ENCODE assay signal across 19 mouse cellular contexts in genomic region chr13:37021575-37021974, GRCm38 (mm10). TPM values are rescaled to one million over a fixed set of nuclear protein-coding genes. Genes with fewer than 3 reads are reported as not detected.
A peak's percentile ranks its signal among the peaks of the same experiment; 100 is the strongest.
DNase-seq lines count a peak whose midpoint lies in the region; TF ChIP-seq lines count a peak whose summit lies in the region.
"Had no signal": no experiment of that assay in that cellular context is flagged by ENCODE, and none has a peak within 500 bp of the region (broad histone marks: within the 10 kb centered on the region; RNA-seq: fewer than 3 reads in every experiment).

No protein-coding gene starts in this region.

- 67% methylated on average over 2 of the region's 2 CpGs for WGBS in heart, embryonic 10.5 days

- H3K27ac ChIP-seq in heart, embryonic 10.5 days, result no peak overlapping the region
- H3K27ac ChIP-seq: embryonic facial prominence, embryonic 13.5 days; forebrain, embryonic 12.5 days; gastrocnemius, adult 2 months; heart, embryonic 15.5 days; hindbrain, embryonic 14.5 days had no signal

- no peaks in the 10 kb centered on the region for H3K36me3 ChIP-seq in myocyte (ENCODE audit: control insufficient read depth, insufficient read depth)
- H3K36me3 ChIP-seq in heart, embryonic 10.5 days, result no peaks in the 10 kb centered on the region
- H3K36me3 ChIP-seq: embryonic facial prominence, embryonic 13.5 days; forebrain, embryonic 12.5 days; heart, embryonic 15.5 days had no signal

- DNase-seq in brain, adult 2 months (ENCODE audit: low read depth, low spot score), result peak; percentile 25
- peak; percentile 29 to 42 for DNase-seq in thymus, postnatal 10 days (ENCODE audit: low spot score in 2 of 2)
- peak; percentile 31 for DNase-seq in thymus, postnatal 4 days
- DNase-seq in heart, embryonic 10.5 days (ENCODE audit: low spot score), result no peak
- no peak for DNase-seq in urinary bladder, adult 18-20 months (ENCODE audit: low spot score in 2 of 2)
- DNase-seq: adrenal gland, adult 8-10 months; cerebellum, adult 18-20 months; cerebellum, adult 9-11 months; cerebellum, postnatal 36 days; gastrocnemius, adult 2 months; heart, adult 18-20 months; heart, postnatal 14 days had no signal

- no peak overlapping the region for H3ac ChIP-seq in myocyte (ENCODE audit: control insufficient read depth, insufficient read length)

- H3K79me2 ChIP-seq in myocyte (ENCODE audit: control insufficient read depth, insufficient read depth), result no peaks in the 10 kb centered on the region

- H3K4me1 ChIP-seq in heart, embryonic 10.5 days, result no peaks in the 10 kb centered on the region
- H3K4me1 ChIP-seq: embryonic facial prominence, embryonic 13.5 days; forebrain, embryonic 12.5 days; heart, embryonic 15.5 days had no signal

- no peaks in the 10 kb centered on the region for H3K27me3 ChIP-seq in myocyte (ENCODE audit: control insufficient read depth, insufficient read depth, insufficient read length)
- H3K27me3 ChIP-seq in heart, embryonic 10.5 days (ENCODE audit: insufficient read depth, poor library complexity, severe bottlenecking), result no peaks in the 10 kb centered on the region
- H3K27me3 ChIP-seq: CH12.LX; embryonic facial prominence, embryonic 13.5 days; forebrain, embryonic 12.5 days; heart, embryonic 15.5 days had no signal

- no peak overlapping the region for H3K4me3 ChIP-seq in myocyte
- no peak overlapping the region for H3K4me3 ChIP-seq in heart, embryonic 10.5 days
- H3K4me3 ChIP-seq: embryonic facial prominence, embryonic 13.5 days; forebrain, embryonic 12.5 days; gastrocnemius, adult 2 months; heart, embryonic 15.5 days had no signal

- H3K9me3 ChIP-seq in heart, embryonic 10.5 days, result no peaks in the 10 kb centered on the region
- H3K9me3 ChIP-seq: embryonic facial prominence, embryonic 13.5 days; forebrain, embryonic 12.5 days; heart, embryonic 15.5 days had no signal

- no peak for TF ChIP-seq POLR2A in myocyte (IDR thresholded peaks at IDR 0.05; ENCODE audit: insufficient read length, low read depth)

- peak overlapping the region; percentile 12 for H3K4me2 ChIP-seq in myocyte (ENCODE audit: low read depth)
- H3K4me2 ChIP-seq: embryonic facial prominence, embryonic 13.5 days; forebrain, embryonic 12.5 days; heart, embryonic 11.5 days; heart, embryonic 15.5 days; hindbrain, embryonic 14.5 days had no signal

TF ChIP-seq in myocyte, 11 proteins besides CTCF, POLR2A, EP300 and RAD21:
- TF ChIP-seq MYOG (IDR thresholded peaks at IDR 0.05; ENCODE audit: control insufficient read depth in 1 of 3, insufficient read depth in 1 of 3, insufficient read length in 2 of 3, low read depth in 2 of 3), result peak; percentile 27 to 95 (median 82)
- no peak for TF ChIP-seq E2F4 (IDR thresholded peaks at IDR 0.05; ENCODE audit: insufficient read depth)
- TF ChIP-seq MYOD1 (IDR thresholded peaks at IDR 0.05; ENCODE audit: control insufficient read depth in 1 of 3, insufficient read length in 2 of 3, low read depth in 2 of 3), result peak; percentile 78 to 92 (median 80)
- no peak for TF ChIP-seq SRF (IDR thresholded peaks at IDR 0.05; ENCODE audit: control insufficient read depth, insufficient read length, low read depth)
- no peak for TF ChIP-seq POLR2AphosphoS2 (IDR thresholded peaks at IDR 0.05; ENCODE audit: insufficient read length, low read depth)
- TF ChIP-seq MAX (IDR thresholded peaks at IDR 0.05; ENCODE audit: low read depth), result no peak
- TF ChIP-seq TCF12 (IDR thresholded peaks at IDR 0.05; ENCODE audit: insufficient read depth, poor library complexity, severe bottlenecking), result peak; percentile 88
- TF ChIP-seq USF1 (IDR thresholded peaks at IDR 0.05; ENCODE audit: low read depth), result no peak
- TF ChIP-seq TCF3 (IDR thresholded peaks at IDR 0.05; ENCODE audit: insufficient read length, low read depth), result peak; percentile 87

RNA-seq across cellular contexts. Expression of gene F13a1, which starts 28.5 kb away (rescaled TPM):
- polyA plus RNA-seq in myocyte (2012; fragmentation: generic; extraction: Trizol), result 0.22 TPM
- 1.2 and 2.6 TPM in 2 replicates for polyA plus RNA-seq in heart, embryonic 10.5 days (2016; fragmentation: Nextera tagmentation; extraction: Ambion mirVana)

Comparison
In these comparisons a context has a peak if more than half of its experiments do, and no peak if none do; other contexts are left out.
1. DNase-seq: peak in brain, adult 2 months (single experiment), thymus, postnatal 10 days (2 of 2) and thymus, postnatal 4 days (single experiment); none in heart, embryonic 10.5 days (single experiment) and urinary bladder, adult 18-20 months (0 of 2).